Mouse (Mus musculus): ENCODE results near the gene Chka. TPM values are rescaled to one million over a fixed set of nuclear protein-coding genes. Genes with fewer than 3 reads are reported as not detected.

Chka gene
- polyA plus RNA-seq, 1 experiment from 2014 or later, result 57.8 TPM

- 4% methylated on average over 19 of the region's 19 CpGs for WGBS
- peak; percentile 31 for ATAC-seq
- no peaks in the 10 kb centered on the region for H3K9me3 ChIP-seq (ENCODE audit: control insufficient read depth, low read length)
- H3K9ac ChIP-seq (ENCODE audit: low read depth, low read length), result peak overlapping the region; percentile 67
- H3K4me1 ChIP-seq (ENCODE audit: control insufficient read depth, insufficient read depth, low read length), result peaks cover 26% of the 10 kb centered on the region
- H3K36me3 ChIP-seq (ENCODE audit: control insufficient read depth, insufficient read depth, low read length), result no peaks in the 10 kb centered on the region
- H3K4me2 ChIP-seq (ENCODE audit: low read depth, low read length), result peak overlapping the region; percentile 61
- no peaks in the 10 kb centered on the region for H3K27me3 ChIP-seq (replicated peaks; ENCODE audit: control insufficient read depth, insufficient read depth, low read length)
- peak overlapping the region; percentile 96 for H3K27ac ChIP-seq (ENCODE audit: low read length)
- H3K4me3 ChIP-seq (ENCODE audit: low read length), result peak overlapping the region; percentile 90
Observed at GRCm38 (mm10) chr19:3850847-3851469, 615 bp upstream of the Chka start.

- ATAC-seq, result peak; percentile 6
- H3K27ac ChIP-seq (ENCODE audit: low read length), result peak overlapping the region; percentile 99
- H3K27me3 ChIP-seq (replicated peaks; ENCODE audit: control insufficient read depth, insufficient read depth, low read length), result no peaks in the 10 kb centered on the region
- under 1% methylated on average over 74 of the region's 74 CpGs for WGBS
- H3K9ac ChIP-seq (ENCODE audit: low read depth, low read length), result peak overlapping the region; percentile 93
- H3K4me2 ChIP-seq (ENCODE audit: low read depth, low read length), result peak overlapping the region; percentile 69
- peaks cover 26% of the 10 kb centered on the region for H3K4me1 ChIP-seq (ENCODE audit: control insufficient read depth, insufficient read depth, low read length)
- H3K9me3 ChIP-seq (ENCODE audit: control insufficient read depth, low read length), result no peaks in the 10 kb centered on the region
- H3K36me3 ChIP-seq (ENCODE audit: control insufficient read depth, insufficient read depth, low read length), result no peaks in the 10 kb centered on the region
- peak overlapping the region; percentile 90 for H3K4me3 ChIP-seq (ENCODE audit: low read length)
Observed at GRCm38 (mm10) chr19:3851979-3852681, 557 bp downstream of the Chka start.

GRCm38 (mm10) chr19:3853121-3853520, 1.5 kb downstream of the Chka start:
- Histone ChIP-seq H3K9ac (ENCODE audit: low read depth, low read length) (0 out of 2 replicates have a peak overlapping the region, but pooled peaks have one; percentile 2), H3K9me3 (ENCODE audit: control insufficient read depth, low read length) (no peaks in the 10 kb centered on the region), H3K4me1 (ENCODE audit: control insufficient read depth, insufficient read depth, low read length) (peaks cover 26% of the 10 kb centered on the region), H3K4me3 (ENCODE audit: low read length) (peak overlapping the region; percentile 90), H3K27me3 (replicated peaks; ENCODE audit: control insufficient read depth, insufficient read depth, low read length) (no peaks in the 10 kb centered on the region), H3K4me2 (ENCODE audit: low read depth, low read length) (peak overlapping the region; percentile 69), H3K27ac (ENCODE audit: low read length) (no peak overlapping the region), H3K36me3 (ENCODE audit: control insufficient read depth, insufficient read depth, low read length) (no peaks in the 10 kb centered on the region)
- WGBS, result 81% methylated on average over 10 of the region's 10 CpGs
- ATAC-seq, result no peak

GRCm38 (mm10) chr19:3853891-3854290, 2.3 kb downstream of the Chka start:
- H3K4me3 ChIP-seq (ENCODE audit: low read length), result peak overlapping the region; percentile 90
- H3K27me3 ChIP-seq (replicated peaks; ENCODE audit: control insufficient read depth, insufficient read depth, low read length), result no peaks in the 10 kb centered on the region
- H3K4me2 ChIP-seq (ENCODE audit: low read depth, low read length), result peak overlapping the region; percentile 69
- peaks cover 23% of the 10 kb centered on the region for H3K4me1 ChIP-seq (ENCODE audit: control insufficient read depth, insufficient read depth, low read length)
- whole genome bisulfite sequencing, result 93% methylated on average over 1 of the region's 1 CpGs
- H3K9me3 ChIP-seq (ENCODE audit: control insufficient read depth, low read length), result no peaks in the 10 kb centered on the region
- no peaks in the 10 kb centered on the region for H3K36me3 ChIP-seq (ENCODE audit: control insufficient read depth, insufficient read depth, low read length)
- no peak overlapping the region for H3K27ac ChIP-seq (ENCODE audit: low read length)
- no peak for ATAC-seq
- H3K9ac ChIP-seq (ENCODE audit: low read depth, low read length), result no peak overlapping the region

- Histone ChIP-seq H3K4me2 (ENCODE audit: low read depth, low read length) (peak overlapping the region; percentile 24; the same call in 1 of the 2 replicates), H3K4me1 (ENCODE audit: control insufficient read depth, insufficient read depth, low read length) (peaks cover 23% of the 10 kb centered on the region), H3K9ac (ENCODE audit: low read depth, low read length) (no peak overlapping the region), H3K27ac (ENCODE audit: low read length) (no peak overlapping the region), H3K27me3 (replicated peaks; ENCODE audit: control insufficient read depth, insufficient read depth, low read length) (no peaks in the 10 kb centered on the region), H3K36me3 (ENCODE audit: control insufficient read depth, insufficient read depth, low read length) (no peaks in the 10 kb centered on the region), H3K9me3 (ENCODE audit: control insufficient read depth, low read length) (no peaks in the 10 kb centered on the region), H3K4me3 (ENCODE audit: low read length) (peak overlapping the region; percentile 4; the same call in 1 of the 2 replicates)
- no peak for ATAC-seq
- 56% methylated on average over 6 of the region's 6 CpGs for WGBS
Observed at GRCm38 (mm10) chr19:3855091-3855490, 3.5 kb downstream of the Chka start.

DNA sequence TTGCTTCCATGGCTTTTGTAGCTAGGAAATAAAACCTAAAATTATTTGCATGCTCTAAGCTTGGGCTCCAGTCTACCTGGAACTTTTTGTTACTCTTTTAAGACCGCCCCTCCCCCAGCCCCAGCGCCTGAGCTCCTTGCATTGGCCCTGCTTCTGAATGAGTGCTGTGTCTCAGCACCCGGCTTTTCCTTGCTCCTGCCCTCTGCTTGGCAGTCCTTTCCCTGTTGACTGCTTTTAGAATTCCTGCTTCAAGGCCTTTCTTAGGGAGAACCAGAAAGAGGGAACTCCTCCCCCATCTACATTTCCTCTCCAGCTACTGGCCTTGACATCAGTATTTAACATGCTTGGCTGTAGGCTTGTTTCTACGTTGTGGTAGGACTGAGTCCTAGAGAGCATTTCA, 4.0 kb downstream of the Chka start:
- WGBS, result 28% methylated on average over 4 of the region's 4 CpGs
- H3K4me1 ChIP-seq (ENCODE audit: control insufficient read depth, insufficient read depth, low read length), result peaks cover 21% of the 10 kb centered on the region
- H3K36me3 ChIP-seq (ENCODE audit: control insufficient read depth, insufficient read depth, low read length), result no peaks in the 10 kb centered on the region
- no peak for ATAC-seq
- no peak overlapping the region for H3K9ac ChIP-seq (ENCODE audit: low read depth, low read length)
- H3K4me3 ChIP-seq (ENCODE audit: low read length), result peak overlapping the region; percentile 4; the same call in 1 of the 2 replicates
- H3K9me3 ChIP-seq (ENCODE audit: control insufficient read depth, low read length), result no peaks in the 10 kb centered on the region
- no peaks in the 10 kb centered on the region for H3K27me3 ChIP-seq (replicated peaks; ENCODE audit: control insufficient read depth, insufficient read depth, low read length)
- no peak overlapping the region for H3K4me2 ChIP-seq (ENCODE audit: low read depth, low read length)
- no peak overlapping the region for H3K27ac ChIP-seq (ENCODE audit: low read length)

GRCm38 (mm10) chr19:3857220-3857619, 5.6 kb downstream of the Chka start:
- WGBS, result 77% methylated on average over 3 of the region's 3 CpGs
- H3K27me3 ChIP-seq (replicated peaks; ENCODE audit: control insufficient read depth, insufficient read depth, low read length), result no peaks in the 10 kb centered on the region
- H3K4me1 ChIP-seq (ENCODE audit: control insufficient read depth, insufficient read depth, low read length), result peaks cover 16% of the 10 kb centered on the region
- no peaks in the 10 kb centered on the region for H3K9me3 ChIP-seq (ENCODE audit: control insufficient read depth, low read length)
- no peak overlapping the region for H3K4me3 ChIP-seq (ENCODE audit: low read length)
- no peak for ATAC-seq
- no peak overlapping the region for H3K27ac ChIP-seq (ENCODE audit: low read length)
- H3K9ac ChIP-seq (ENCODE audit: low read depth, low read length), result no peak overlapping the region
- no peaks in the 10 kb centered on the region for H3K36me3 ChIP-seq (ENCODE audit: control insufficient read depth, insufficient read depth, low read length)
- H3K4me2 ChIP-seq (ENCODE audit: low read depth, low read length), result no peak overlapping the region

DNA sequence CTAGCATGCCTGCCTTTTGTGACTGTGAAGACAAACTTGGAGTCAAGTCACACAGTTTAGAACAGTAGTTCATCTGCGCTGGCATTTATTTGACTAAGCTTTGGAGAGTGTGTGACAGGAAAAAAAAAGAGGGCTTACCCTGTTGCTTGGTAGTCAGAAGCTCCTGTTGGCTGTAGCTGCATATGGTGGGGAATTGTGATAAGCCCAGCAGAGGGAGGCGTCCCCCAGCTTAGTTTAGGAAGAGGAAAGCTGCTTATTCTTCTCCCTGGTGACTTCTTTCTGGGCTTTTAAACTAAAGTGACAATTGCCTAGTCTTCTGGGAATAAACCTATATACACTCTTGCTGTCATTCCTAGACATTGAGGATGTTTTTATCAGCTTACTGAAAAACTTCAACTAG, 11.1 kb downstream of the Chka start:
- no peak overlapping the region for H3K4me3 ChIP-seq (ENCODE audit: low read length)
- H3K27me3 ChIP-seq (replicated peaks; ENCODE audit: control insufficient read depth, insufficient read depth, low read length), result no peaks in the 10 kb centered on the region
- no peak overlapping the region for H3K9ac ChIP-seq (ENCODE audit: low read depth, low read length)
- no peak for ATAC-seq
- no peaks in the 10 kb centered on the region for H3K9me3 ChIP-seq (ENCODE audit: control insufficient read depth, low read length)
- H3K36me3 ChIP-seq (ENCODE audit: control insufficient read depth, insufficient read depth, low read length), result peaks cover 5% of the 10 kb centered on the region; the same call in 1 of the 2 replicates
- no peaks in the 10 kb centered on the region for H3K4me1 ChIP-seq (ENCODE audit: control insufficient read depth, insufficient read depth, low read length)
- H3K4me2 ChIP-seq (ENCODE audit: low read depth, low read length), result no peak overlapping the region
- WGBS, result 67% methylated on average over 2 of the region's 2 CpGs
- H3K27ac ChIP-seq (ENCODE audit: low read length), result no peak overlapping the region

- Histone ChIP-seq H3K9ac (ENCODE audit: low read depth, low read length) (no peak overlapping the region), H3K4me3 (ENCODE audit: low read length) (no peak overlapping the region), H3K27me3 (replicated peaks; ENCODE audit: control insufficient read depth, insufficient read depth, low read length) (no peaks in the 10 kb centered on the region), H3K4me2 (ENCODE audit: low read depth, low read length) (no peak overlapping the region), H3K36me3 (ENCODE audit: control insufficient read depth, insufficient read depth, low read length) (peaks cover 5% of the 10 kb centered on the region; the same call in 1 of the 2 replicates), H3K9me3 (ENCODE audit: control insufficient read depth, low read length) (no peaks in the 10 kb centered on the region), H3K27ac (ENCODE audit: low read length) (no peak overlapping the region), H3K4me1 (ENCODE audit: control insufficient read depth, insufficient read depth, low read length) (no peaks in the 10 kb centered on the region)
- ATAC-seq, result no peak
- WGBS, result 82% methylated on average over 2 of the region's 2 CpGs
Observed at GRCm38 (mm10) chr19:3864960-3865359, 13.4 kb downstream of the Chka start.

Measured in intestine, embryonic 16.5 days (tissue).